Mouse (Mus musculus) ovary, postnatal 10 days (tissue): Measurements from ENCODE around the gene Mettl1.

Experiments
- DNase-seq: peaks from one replicate; pipeline ENCODE4 v3.0.0; 2022; ENCODE audit warnings: low spot score

Gene Mettl1

GRCm38 (mm10) chr10:127041274-127041766 is at the start of gene Mettl1, which contains the start of gene Eef1akmt3:
Gene Mettl1, plus strand, starts transcription at chr10:127041414.
Gene Eef1akmt3, minus strand, starts transcription at chr10:127041513.
- no peak for DNase-seq

- no peak for DNase-seq
These were observed 49.5 kb upstream of the Mettl1 start for GRCm38 (mm10) chr10:126991676-126992075.

DNA sequence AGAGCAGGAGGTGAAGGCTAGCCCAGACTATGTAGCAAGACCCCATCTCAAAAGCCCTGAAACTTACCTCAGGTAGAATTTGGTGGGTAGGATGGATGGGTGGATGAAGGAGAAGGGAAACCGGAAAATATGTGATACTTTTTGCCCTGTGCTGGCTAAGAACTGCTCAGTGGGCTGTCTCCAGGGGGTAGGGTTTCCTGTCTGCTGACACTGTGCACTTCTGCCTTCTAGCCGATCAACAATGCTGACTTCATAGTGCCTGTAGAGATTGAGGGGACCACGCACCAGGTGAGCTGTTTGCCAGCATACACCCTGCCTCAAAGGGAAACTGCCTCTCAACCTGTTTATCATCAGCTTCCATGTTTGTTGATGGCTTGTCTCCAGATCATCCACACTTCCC is 47.6 kb upstream of the Mettl1 start:
- no peak for DNase-seq

DNA sequence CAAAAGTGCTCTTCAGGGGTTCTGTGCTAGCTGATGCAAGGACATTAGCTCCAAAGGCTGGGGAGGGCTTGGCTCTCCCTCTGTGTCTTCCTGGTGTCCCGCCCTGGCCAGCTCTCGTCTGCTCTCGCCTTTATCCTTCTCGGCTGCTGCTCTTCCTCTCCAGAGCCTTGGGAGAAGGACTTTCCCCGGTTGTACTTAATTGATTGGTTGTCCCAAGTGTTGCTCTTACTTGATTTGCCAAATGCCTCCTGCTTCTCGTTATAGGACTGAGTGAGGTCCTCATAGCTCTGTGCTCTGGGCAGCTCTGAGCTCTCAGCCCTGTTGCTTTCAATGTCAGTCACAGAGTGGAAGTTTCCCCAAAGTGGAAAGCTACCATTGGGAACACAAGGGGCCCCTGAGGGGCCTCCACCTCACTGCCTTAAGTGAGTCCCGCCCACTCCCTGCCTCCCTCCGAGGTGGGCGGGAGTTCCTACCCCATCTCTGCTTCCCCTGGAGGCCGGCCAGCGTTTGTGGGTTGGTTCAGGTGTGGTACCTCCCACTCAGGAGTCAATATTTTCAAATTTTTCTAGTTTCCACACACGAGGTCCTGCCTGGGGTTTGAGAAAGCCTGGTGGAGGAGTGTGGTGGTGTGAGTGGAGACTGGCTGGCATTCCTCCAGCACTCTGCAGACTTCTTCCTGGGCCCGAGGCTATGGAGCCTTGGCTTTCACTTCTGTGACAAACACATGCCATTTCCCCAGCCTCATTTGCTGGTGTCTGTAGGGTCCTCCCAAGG is 43.7 kb upstream of the Mettl1 start:
- DNase-seq = no peak

GRCm38 (mm10) chr10:127000529-127000928 is 40.7 kb upstream of the Mettl1 start, which contains the start of gene Avil:
Gene Avil, plus strand, starts transcription at chr10:127000709.
- DNase-seq = no peak

DNA sequence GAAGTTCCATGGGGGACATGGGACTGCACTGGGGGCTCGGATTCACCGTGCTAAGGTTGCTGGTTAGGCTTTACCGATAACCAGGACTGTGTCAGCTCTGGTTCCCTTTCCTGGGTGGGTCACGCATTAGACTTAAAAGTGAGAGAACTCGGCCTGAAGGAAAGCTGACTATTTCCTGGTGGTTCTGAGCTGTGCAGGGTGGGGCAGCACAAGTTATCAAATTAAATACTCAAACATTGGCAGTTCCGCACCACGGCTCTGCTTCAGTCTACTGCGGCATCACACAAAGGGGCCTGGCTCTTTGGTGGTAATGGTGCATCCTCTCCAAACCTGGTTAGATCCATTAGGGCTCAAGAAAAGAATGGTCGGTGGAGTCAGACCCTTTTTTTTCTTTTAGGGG is 39.9 kb upstream of the Mettl1 start:
- DNase-seq = no peak

DNA sequence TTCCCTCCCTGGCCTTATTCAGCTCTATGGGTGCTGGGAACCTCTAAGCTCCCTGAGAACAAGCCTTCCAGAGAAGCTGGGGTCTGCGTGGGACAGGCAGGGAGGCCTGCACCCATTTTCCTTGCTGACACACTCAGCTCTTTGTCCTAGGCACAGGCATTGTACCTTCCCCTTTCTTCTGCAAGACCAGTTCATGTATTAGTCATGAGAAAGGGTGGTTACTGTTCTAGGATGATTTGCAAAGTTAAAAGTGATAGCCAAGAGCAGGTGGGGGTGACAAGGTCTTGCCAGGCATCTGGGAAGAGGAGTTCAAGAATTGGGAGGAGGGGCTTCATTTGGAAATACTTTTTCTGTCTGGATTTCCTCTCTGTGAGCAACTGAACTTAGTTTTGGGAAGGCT is 39.2 kb upstream of the Mettl1 start:
- DNase-seq = no peak

GRCm38 (mm10) chr10:127002765-127003164 is 38.4 kb upstream of the Mettl1 start:
- DNase-seq = no peak

- no peak for DNase-seq
These were observed 37.9 kb upstream of the Mettl1 start for GRCm38 (mm10) chr10:127003334-127003733.

DNA sequence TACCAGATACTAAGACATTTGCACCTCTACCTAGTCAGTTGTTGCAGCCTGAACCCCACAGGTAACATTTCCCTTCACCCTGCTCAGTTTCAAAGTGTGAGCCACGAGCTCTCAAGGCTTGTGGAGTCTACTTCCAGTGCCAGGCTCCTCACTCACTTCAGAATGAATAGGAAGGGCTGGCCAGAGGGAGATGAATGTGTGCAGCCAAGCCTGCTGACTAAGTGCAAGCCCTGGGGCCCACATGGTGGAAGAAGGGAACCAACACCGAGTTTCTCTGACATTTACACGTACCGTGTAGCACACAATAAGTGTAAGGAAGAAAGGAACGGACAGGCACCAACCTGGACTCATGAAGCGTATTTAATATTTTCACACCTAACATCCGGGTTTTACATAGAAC is 37.4 kb upstream of the Mettl1 start:
- no peak for DNase-seq

DNA sequence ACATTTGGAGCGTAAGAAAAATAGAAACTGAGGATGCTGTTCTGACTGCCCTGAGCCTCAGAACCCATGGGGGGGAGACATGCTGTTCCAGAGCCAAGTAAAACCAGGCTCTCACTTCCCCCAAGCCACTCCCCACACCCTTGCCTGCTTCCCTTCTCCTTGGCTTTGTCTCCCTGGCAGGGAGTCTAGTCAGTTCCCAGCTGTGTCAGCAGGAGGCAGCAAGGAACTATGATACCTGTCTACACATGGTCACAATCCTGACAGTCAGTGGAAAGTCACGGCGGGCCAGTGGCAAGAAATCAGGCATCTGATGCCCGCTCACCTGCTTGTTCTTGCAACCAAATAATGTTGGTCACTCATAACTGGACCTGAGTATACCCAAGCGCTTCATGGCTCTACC is 24.7 kb upstream of the Mettl1 start:
- no peak for DNase-seq

GRCm38 (mm10) chr10:127017071-127017470 is 24.1 kb upstream of the Mettl1 start:
- DNase-seq = no peak

GRCm38 (mm10) chr10:127018422-127018821 is 22.8 kb upstream of the Mettl1 start:
- no peak for DNase-seq

DNA sequence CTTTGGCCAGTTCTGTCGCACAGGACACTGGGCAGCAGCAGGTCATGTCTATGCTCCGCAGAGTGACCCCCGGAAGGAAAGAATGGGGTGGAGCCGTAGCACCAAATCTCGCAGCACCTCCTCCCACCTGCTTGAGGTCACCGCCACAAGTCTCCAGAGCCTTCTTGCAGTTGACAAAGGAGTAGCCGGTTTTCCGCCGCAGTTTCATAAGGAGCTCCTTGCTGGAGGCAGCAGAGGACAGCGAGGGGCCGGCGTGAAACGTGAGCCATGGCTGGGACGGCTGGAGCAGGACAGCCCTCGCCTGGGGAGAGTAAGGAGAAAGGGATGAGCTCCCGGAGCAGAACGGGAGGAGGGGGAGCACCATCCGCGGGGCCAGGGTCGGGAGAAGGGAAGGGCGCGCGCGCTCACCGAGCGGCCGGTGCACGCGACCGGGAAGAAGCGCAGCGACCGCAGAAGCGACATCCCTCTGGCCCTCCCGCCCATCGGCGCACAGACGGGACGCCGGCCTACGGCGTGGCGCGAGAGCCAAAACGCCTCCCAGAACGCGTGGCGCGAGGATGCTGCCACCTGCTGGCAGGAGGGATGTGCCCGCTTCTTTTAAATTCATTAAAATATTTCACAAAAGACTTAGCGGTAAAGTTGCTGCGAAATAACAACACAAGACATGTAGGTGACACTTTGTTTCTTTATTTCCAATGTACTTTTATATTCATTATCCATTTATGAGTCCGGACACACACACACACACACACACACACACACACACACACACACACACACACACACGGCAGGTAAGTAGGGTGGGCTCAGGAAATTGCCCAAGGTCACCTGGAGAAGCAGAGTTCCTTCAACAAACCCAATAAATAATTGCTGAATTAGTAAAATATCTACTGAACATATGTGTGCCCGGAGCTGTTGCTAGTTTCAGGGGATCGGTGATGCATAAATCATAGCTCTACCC is 10.6 kb upstream of the Mettl1 start, which contains the start of gene Tsfm:
Gene Tsfm (minus strand): TSS at position 505 of the 961 bp plus-strand sequence.
- DNase-seq = peak; percentile 90

GRCm38 (mm10) chr10:127033301-127033741 is 7.9 kb upstream of the Mettl1 start:
- no peak for DNase-seq

DNA sequence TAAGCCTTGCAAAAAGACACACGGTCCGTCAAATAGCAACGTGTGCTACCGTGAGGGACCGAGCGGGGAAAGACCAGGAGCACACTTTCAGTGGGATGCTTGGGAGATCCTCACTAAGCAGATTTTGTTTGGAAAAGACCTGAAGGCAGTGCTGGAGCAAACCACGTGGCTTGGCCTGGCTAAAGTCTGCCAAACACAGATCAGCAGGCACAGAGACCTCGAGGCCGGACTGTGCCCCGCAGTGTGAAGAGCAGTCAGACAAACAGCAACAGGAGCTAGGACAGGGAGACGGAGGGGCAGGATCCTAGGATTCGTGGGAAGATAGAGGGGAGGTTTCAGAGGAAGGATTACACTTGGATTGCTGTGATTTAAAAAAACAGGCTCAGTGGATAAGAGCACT is 4.9 kb upstream of the Mettl1 start:
- DNase-seq = no peak

GRCm38 (mm10) chr10:127037641-127038040 is 3.6 kb upstream of the Mettl1 start:
- DNase-seq = no peak

DNA sequence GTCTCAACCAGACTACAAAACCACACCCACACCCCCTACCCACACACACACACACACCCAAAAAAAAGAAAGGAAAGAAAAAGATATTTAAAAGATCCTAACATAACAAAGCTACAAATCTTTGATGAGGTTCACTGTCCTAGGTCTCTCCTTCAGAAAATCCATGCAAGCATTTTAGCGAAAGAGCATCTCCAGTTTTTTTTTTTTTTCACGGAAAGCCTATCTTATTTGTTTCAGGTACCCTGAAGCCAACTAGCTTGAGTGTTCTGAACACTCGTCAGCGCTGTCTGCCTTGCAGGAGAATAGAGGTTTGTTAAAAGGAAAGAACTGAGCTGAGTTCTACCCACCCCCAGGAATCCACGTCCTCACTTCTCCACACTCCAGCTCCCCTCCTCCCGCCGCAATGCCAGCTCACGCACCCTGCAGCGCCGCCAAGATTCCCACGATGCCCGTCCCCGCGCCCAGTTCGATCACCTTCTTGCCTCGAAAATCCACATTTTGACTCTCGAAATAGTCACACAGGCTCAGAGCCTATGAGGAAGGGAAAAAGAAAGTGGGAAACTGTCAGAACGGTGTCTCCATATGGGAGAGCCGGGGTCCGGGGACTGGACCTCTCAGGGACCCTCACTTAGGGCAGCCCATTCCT is 522 bp upstream of the Mettl1 start:
- DNase-seq = no peak

DNA sequence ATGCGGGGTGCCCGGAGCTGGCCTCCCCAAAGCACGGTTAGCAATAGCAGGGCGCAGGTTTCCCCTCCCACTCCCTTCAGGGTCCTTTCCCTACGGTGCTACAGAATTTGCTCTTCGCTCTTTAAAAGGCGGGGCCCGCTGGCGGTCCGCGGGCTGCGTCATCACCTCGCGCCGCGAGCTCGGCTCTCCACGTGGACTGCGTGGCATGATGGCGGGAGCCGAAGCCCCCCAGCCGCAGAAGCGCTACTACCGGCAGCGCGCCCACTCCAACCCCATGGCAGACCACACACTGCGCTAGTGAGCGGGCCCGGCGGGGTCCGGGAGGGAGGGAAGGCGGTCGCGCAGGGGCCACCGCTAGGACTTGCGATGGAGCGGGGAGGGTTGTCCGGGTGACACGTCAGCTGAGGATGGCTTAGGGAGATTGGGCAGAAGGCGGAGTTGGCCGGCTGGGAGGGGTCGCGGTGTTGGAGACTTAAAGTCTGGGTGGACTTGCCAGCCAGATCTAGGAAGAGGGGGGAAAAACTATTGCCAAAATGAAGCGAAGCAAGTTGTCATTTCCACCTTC is 642 bp downstream of the Mettl1 start:
- DNase-seq = peak; percentile 88

- DNase-seq = no peak
These were observed 1.4 kb downstream of the Mettl1 start for GRCm38 (mm10) chr10:127042468-127043115.

DNA sequence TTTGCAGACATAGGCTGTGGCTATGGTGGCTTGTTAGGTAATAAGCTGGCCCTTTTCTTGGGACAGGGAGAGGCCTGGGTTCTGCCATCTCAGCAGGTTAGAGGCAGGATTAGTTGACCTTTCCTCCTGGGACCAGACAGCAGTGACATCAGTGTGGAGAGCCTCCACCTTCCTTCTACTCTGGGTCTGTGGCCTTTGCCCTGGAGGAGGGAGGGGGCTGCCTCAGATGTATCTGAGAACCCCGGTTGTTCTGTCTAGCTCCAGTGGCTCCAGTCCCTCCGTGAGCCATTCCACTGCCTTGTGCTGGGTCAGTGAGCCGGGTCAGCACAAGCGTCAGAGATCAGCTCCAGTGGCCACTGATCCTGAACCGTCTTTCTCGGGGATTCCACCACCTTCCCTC is 2.0 kb downstream of the Mettl1 start:
- DNase-seq = no peak
